Mouse (Mus musculus) adrenal gland, adult (tissue): Measurements from ENCODE around the gene Rbmxl2.
A peak's percentile ranks its signal among the peaks of the same experiment; 100 is the strongest.

Experiments used
- DNase-seq, 2 experiments: peaks; one replicate each; pipeline ENCODE4 v3.0.0; 2022 to 2023; ENCODE audit warnings: low spot score in 1 of 2; ENCODE audit not compliant: inconsistent age in 2 of 2

Gene Rbmxl2

DNA sequence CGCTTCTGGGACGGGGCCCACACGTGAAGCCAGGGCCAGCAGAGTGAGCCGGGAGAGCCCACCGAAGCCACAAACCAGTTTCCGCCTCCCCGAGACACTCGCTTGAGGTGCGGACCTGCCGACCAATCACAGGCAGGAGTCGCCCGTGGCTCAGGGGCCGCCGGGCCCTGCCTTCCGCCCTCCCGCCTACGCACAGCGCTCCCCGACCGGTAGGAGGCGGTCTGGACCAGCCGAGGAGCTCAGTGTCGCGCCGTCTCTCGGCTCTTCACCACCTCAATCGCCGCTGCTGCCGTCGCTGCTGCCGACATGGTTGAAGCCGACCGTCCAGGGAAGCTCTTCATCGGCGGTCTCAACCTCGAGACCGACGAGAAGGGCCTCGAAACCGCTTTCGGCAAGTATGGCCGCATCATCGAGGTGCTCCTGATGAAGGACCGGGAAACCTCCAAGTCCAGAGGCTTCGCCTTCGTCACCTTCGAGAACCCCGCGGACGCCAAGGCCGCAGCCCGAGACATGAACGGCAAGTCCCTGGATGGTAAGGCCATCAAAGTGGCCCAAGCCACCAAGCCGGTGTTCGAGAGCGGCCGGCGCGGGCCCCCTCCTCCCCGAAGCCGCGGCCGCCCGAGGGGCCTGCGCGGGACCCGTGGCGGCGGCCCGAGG lies at the start of gene Rbmxl2:
Rbmxl2 (plus strand) TSS at position 242 of the 657 bp plus-strand sequence.
- DNase-seq, result no peak

DNA sequence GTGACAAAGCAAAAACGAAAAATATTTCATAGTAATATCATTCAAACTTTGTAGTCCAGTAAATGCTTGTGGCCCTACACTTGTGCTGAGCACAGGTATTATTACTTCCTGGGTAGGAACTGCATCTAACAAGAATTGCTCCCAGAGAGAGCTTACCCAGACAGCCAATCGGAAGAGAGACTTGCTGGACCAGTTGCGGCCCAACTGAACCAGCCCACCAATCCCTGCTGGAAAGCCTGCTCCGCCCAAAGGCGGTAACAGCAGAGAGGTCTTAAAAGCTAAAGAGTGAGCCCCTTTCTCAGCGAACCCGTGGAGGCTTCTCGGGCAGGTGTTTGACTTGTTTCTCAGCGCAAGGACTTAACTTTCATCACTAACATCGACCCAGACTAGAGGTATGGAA lies 42.6 kb upstream of the Rbmxl2 start, which contains the start of gene Nlrp14:
Nlrp14 (plus strand) TSS at position 301 of the 400 bp plus-strand sequence.
- no peak for DNase-seq

- DNase-seq, result no peak
These were observed 28.8 kb upstream of the Rbmxl2 start for GRCm38 (mm10) chr7:107180406-107180805.

- DNase-seq, result peak in 1 of 2 experiments; percentile 21
These were observed 7.4 kb upstream of the Rbmxl2 start for GRCm38 (mm10) chr7:107201817-107202216.

DNA sequence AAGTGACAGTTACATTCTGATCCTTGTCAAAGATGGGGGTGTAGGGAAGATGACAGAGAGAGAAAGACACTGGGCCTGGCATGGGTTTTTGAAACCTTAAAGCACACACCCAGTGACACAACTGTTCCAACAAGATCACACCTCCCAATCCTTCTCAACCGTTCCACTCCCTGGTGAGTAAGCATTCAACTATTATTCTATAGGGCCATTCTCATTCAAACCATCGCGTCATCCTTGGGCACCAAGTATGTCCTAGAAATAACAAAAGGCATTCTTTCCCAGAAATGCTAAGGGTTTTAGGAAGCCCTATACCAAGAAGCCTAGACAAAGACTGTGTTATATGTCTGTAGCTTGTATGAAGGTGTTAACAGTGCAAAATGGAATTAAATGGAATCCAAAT lies 1.4 kb upstream of the Rbmxl2 start:
- no peak for DNase-seq

GRCm38 (mm10) chr7:107210126-107210576 lies 906 bp downstream of the Rbmxl2 start:
- peak in 1 of 2 experiments; percentile 21 for DNase-seq

DNA sequence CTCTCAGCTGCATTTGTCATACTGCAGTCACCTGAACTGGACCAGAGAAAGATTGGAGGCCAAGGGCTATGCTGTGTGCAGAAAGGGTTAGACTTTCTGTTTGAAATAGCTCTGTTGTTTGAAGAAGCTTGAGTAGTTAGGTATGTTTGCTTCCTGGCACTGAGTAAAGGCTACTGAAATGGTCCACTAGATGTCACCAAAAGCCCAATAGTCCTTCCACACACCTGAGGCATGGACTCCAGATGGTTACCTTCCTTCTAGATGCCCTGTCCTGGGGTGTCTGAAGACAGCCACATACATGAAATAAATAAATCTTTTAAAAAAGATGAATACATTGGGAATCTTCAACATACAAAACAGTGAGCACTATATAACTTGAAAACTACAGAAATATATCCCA lies 6.5 kb downstream of the Rbmxl2 start:
- DNase-seq, result peak in 1 of 2 experiments; percentile 49

- no peak for DNase-seq
These were observed 7.6 kb downstream of the Rbmxl2 start for GRCm38 (mm10) chr7:107216845-107217244.

GRCm38 (mm10) chr7:107236854-107237253 lies 27.6 kb downstream of the Rbmxl2 start:
- peak in 1 of 2 experiments; percentile 26 for DNase-seq

- no peak for DNase-seq
These were observed 28.3 kb downstream of the Rbmxl2 start for GRCm38 (mm10) chr7:107237498-107237897.

DNA sequence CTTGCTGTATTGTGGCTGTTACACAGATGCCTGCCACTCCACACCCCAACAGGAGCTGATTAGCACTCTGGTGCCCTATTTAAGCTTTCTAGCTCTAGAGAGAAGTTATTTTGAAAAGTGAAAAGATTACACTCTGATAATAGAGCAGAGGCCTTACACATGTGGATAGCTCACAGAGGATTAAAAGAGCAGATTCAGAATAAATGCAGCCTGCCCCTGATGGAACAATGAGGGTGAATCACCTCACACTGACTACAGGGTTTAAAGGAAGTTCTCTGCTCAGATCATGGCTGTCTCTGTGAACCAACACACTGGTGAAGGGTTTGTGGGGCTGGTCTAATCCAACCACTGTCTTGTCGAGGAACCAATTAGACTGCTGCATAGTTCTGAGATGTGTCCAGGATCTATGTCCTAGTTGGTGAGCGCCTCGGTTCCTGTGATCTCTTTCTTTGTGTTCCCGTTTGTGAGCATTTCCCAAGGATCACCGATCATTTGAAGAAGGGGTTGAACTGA lies 32.2 kb downstream of the Rbmxl2 start:
- DNase-seq, result no peak

DNA sequence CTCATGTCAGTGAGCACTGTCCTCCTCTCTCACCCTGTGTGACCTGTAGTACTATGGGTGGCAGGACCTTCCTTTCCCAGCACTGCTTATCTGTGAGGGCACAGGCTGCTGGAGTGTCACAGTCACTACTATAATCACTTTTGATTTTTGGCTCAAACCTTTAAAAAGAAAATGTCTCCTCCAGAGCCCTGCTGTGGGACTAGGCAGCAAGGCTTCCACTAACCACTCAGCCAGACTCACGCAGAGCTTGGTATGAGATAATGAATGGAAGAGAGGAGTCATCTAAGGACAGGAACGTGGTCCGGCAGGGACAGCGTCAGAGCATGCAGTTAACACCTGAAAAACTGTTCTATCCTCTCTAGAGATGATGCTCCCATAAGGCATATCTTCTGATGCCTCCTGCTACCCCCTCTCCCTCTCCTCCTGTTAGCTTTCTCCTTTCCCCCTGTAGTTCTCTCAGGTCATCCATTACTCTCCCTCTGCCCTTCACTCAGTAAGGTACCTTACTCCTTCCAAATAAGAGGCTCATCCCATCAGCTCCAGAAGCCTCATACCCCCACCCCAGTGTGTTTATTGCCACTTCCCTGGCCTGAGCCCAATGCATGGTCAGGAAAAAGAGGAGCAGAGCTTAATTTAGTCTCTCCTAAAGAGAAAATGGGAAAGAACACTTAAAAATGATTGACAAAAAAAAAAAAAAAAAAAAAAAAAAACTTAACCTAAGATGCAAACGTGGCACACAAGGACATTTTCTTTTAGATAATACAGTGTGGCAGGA lies 41.2 kb downstream of the Rbmxl2 start:
- no peak for DNase-seq

GRCm38 (mm10) chr7:107253355-107253754 lies 44.1 kb downstream of the Rbmxl2 start:
- DNase-seq, result no peak

- no peak for DNase-seq
These were observed 50.7 kb downstream of the Rbmxl2 start for GRCm38 (mm10) chr7:107259936-107260335.
